Mouse (Mus musculus) liver, embryonic 13.5 days (tissue): Measurements from ENCODE around the gene Gins2. TPM values are rescaled to one million over a fixed set of nuclear protein-coding genes. Genes with fewer than 3 reads are reported as not detected.

Source experiments
- ATAC-seq: fragments of 200-750 bp; cut with Nextera tagmentation; 2 replicates; pipeline ENCODE4 v1.8.0; 2017; ENCODE audit warnings: low read depth, mild to moderate bottlenecking, moderate number of reproducible peaks, moderate library complexity
- DNase-seq: peaks from one replicate; pipeline ENCODE4 v3.0.0; 2022
- H3K27ac ChIP-seq: fragments of 300-500 bp; sonication (generic); 2 replicates; pipeline ENCODE4 v1.5.1; 2015; ENCODE audit warnings: moderate library complexity, mild to moderate bottlenecking, inconsistent platforms
- H3K27me3 ChIP-seq: fragments of 300-500 bp; sonication (generic); 2 replicates; pipeline ENCODE4 v1.6.1; 2015; ENCODE audit warnings: mild to moderate bottlenecking, inconsistent platforms
- H3K36me3 ChIP-seq: fragments of 300-500 bp; sonication (generic); 2 replicates; pipeline ENCODE4 v1.6.1; 2015; ENCODE audit warnings: mild to moderate bottlenecking, inconsistent platforms
- H3K4me1 ChIP-seq: fragments of 300-500 bp; sonication (generic); replicated peaks from 2 replicates; pipeline ENCODE4 v1.6.1; 2015; ENCODE audit warnings: inconsistent platforms
- H3K4me2 ChIP-seq: fragments of 300-500 bp; sonication (generic); 2 replicates; pipeline ENCODE4 v1.6.1; 2015; ENCODE audit warnings: inconsistent platforms, mild to moderate bottlenecking, moderate library complexity
- H3K4me3 ChIP-seq: fragments of 300-500 bp; sonication (generic); replicated peaks from 2 replicates; pipeline ENCODE4 v1.5.1; 2015; ENCODE audit warnings: mild to moderate bottlenecking, inconsistent platforms
- H3K9ac ChIP-seq: fragments of 300-500 bp; sonication (generic); 2 replicates; pipeline ENCODE4 v1.6.1; 2015; ENCODE audit warnings: mild to moderate bottlenecking, inconsistent platforms
- H3K9me3 ChIP-seq: fragments of 300-500 bp; sonication (generic); replicated peaks from 2 replicates; pipeline ENCODE4 v1.6.1; 2016; ENCODE audit warnings: inconsistent platforms
- WGBS: fragments of 180-500 bp; shearing (Covaris S2); methylation state at CpG from one replicate; pipeline ENCODE4 v1.1.7; 2015; ENCODE audit not compliant: insufficient replicate concordance; 5-methylcytosine and 5-hydroxymethylcytosine counted together
- polyA plus RNA-seq: library from polyadenylated mRNA; unstranded; fragments of >200 nt; fragmentation: Nextera tagmentation; extraction: Ambion mirVana; gene quantifications from 2 replicates; pipeline ENCODE4 v1.2.1, GENCODE M21; 2015

The Gins2 gene
- polyA plus RNA-seq, 1 experiment from 2014 or later: 75.9 TPM

DNA sequence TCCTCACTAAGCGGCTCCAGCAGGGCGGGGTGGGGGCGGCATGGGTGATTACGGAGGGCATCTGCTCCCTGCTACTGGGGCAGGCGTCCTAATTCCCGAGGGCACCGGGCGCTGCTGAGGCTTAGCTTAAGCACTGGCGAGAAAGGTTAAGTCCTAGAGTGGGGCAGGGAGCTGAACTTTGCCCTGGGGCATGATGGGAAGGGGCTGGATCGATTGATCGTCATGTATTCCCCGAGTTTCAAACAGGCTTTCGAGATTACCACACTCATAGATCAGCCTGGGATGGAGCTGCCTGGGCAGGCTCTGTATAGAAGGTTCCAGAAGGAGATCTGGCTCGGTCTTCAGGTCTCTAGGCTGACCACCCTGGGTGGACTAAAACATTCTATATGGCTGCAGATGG, 33.1 kb upstream of the Gins2 start:
- WGBS: 68% methylated on average over 14 of the region's 14 CpGs
- Histone ChIP-seq H3K27me3 (no peaks in the 10 kb centered on the region), H3K36me3 (no peaks in the 10 kb centered on the region), H3K4me2 (no peak overlapping the region), H3K9me3 (no peaks in the 10 kb centered on the region), H3K9ac (no peak overlapping the region), H3K4me3 (no peak overlapping the region), H3K4me1 (peaks cover 49% of the 10 kb centered on the region), H3K27ac (no peak overlapping the region)
- ATAC-seq (no peak), DNase-seq (no peak)

DNA sequence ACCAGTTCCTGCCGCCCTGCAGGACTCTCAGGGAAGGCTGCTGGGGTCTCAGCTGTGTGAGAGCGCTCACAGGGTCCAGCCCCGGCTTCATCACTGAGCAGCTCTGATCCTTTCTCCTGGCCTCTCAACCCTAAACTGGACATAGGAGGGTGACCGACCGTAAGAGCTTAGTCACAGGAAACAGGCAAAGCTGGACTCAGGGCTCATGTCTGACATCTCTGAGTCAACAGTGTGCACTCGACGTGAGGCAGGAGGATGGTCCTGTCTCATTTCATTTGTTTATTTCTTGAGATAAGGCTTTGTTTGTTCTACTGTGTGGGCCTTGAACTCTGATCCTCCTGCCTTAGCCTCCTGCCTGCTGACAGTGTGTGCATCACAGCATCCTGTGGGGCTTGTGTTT, 31.3 kb upstream of the Gins2 start:
- H3K4me3 ChIP-seq: no peak overlapping the region
- H3K36me3 ChIP-seq: no peaks in the 10 kb centered on the region
- no peak overlapping the region for H3K4me2 ChIP-seq
- H3K9me3 ChIP-seq: no peaks in the 10 kb centered on the region
- H3K27me3 ChIP-seq: no peaks in the 10 kb centered on the region
- H3K4me1 ChIP-seq: peaks cover 49% of the 10 kb centered on the region
- peak overlapping the region; percentile 62 for H3K27ac ChIP-seq
- DNase-seq: no peak
- no peak overlapping the region for H3K9ac ChIP-seq
- WGBS: 52% methylated on average over 7 of the region's 7 CpGs
- ATAC-seq: no peak

DNA sequence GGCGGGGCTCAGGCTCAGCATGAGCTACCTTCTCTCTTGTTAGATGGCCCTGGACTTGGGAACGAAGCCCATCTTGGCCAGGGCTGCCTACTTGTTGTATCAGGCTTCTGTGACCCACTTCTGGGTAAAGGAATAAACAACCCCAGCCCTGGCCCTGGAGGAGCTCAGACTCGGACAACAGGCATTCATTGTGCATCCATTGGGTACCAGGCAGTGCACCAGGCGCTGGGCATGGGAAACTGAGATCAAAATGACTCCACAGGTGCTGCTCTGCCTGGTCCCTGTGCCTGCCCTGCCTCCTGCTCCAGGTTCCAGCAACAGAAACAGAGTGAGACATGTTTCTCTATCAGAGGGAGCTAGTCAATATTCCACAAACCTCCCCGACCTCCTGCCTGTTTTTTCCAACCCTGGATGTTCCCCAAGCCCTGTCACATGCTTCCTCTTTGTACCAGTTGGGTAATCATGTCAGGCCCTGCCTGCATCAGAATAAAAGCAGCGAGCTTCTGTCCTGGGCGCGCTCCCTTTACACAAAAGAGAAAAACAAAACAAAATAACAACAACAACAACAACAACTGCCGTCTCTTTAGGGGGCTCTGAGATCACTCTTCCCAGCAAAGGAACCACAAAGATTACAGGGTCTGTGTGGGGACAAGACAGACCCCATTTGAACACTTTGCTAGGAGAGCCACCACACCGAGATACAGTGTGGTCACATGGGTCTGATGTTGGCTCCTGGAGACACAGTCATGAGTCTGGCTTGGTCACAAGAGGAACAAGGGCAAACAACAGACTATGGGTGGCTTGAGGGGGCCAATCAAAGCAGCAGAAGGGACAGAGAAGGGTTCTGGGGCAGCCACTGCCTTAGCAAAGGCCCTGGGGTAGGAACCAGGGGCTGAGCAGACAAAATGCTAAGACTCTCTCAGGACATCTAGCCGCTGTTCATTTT, 30.4 kb upstream of the Gins2 start:
- Histone ChIP-seq H3K4me2 (no peak overlapping the region), H3K4me1 (peaks cover 44% of the 10 kb centered on the region), H3K9ac (no peak overlapping the region), H3K36me3 (no peaks in the 10 kb centered on the region), H3K9me3 (no peaks in the 10 kb centered on the region), H3K4me3 (no peak overlapping the region), H3K27ac (peak overlapping the region; percentile 62), H3K27me3 (0 out of 2 replicates have a peak, but pooled peaks cover 3% of the 10 kb centered on the region)
- ATAC-seq: no peak
- DNase-seq: no peak
- WGBS: 59% methylated on average over 11 of the region's 11 CpGs

DNA sequence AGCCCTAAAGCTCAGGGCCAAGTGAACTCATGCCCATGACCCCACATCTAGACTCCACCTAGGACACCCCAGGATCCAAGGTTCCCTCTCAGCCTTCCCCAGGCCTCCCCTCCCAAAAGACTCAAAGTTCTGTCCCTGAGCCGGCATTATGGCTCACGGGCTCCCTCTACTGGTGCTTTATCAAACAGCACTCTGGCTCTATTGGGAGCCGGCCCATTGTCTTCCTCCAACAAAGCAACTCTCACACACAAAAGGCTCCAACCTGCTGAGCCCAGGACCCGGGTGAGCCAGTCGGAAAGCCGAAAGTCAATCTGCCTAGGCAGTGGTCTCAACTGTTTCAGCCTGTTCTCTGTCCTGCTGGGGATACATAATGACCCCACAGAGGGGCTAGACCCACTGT, 29.0 kb upstream of the Gins2 start:
- peaks cover 32% of the 10 kb centered on the region for H3K4me1 ChIP-seq
- no peaks in the 10 kb centered on the region for H3K9me3 ChIP-seq
- no peak overlapping the region for H3K9ac ChIP-seq
- no peaks in the 10 kb centered on the region for H3K36me3 ChIP-seq
- peaks cover 13% of the 10 kb centered on the region; the same call in 1 of the 2 replicates for H3K27me3 ChIP-seq
- DNase-seq (peak; percentile 45), ATAC-seq (no peak)
- H3K4me2 ChIP-seq: no peak overlapping the region
- no peak overlapping the region for H3K27ac ChIP-seq
- H3K4me3 ChIP-seq: no peak overlapping the region
- WGBS: under 1% methylated on average over 6 of the region's 6 CpGs

DNA sequence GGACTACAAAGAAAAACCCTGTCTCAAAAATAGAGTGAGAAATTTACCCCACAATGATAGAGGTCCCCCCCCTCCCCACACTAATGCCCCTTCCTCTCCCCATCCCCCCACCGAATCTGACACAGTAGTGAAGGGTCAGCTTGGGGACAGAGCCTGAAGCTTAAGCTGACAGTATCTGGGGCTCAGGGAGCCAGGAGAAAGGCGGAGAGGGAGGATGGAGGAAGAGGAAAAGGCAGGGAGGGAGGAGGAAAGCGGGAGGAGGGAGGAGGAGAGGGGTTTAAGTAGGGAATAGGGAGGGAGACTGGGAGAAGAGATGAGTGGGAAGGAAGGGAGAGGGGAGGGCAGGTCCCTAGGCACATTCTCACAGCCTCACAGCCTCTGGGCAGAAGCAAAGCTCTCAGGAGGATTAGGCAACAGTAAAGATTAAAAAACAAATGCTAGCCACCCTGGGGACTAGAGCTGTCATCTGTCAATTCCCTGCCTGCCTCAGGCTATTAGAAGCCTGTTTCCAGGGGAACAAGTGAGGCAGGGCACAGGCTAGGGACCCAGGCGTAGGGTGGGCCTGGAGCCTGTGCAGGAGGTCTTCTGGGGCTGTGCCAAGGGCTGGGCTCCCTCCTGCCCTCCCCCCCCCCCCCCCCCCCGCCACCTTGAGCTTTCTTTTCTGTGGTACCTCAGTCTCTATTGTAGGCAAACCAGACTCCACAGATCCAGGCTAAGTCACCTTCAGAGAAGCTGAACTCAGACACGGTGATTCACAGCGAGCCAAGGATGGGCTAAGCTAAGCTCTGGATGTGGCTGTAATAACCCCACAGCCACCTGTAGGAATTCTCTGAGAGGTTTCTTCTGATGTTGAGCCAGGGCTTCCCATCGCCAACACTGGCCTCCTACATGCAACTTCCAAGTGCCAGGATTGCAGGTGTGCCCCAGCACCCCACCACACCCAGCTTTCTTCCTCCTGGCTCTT, 27.8 kb upstream of the Gins2 start:
- Histone ChIP-seq H3K27ac (no peak overlapping the region), H3K9me3 (no peaks in the 10 kb centered on the region), H3K36me3 (no peaks in the 10 kb centered on the region), H3K4me3 (no peak overlapping the region), H3K4me1 (peaks cover 25% of the 10 kb centered on the region), H3K9ac (no peak overlapping the region), H3K4me2 (no peak overlapping the region), H3K27me3 (peaks cover 13% of the 10 kb centered on the region; the same call in 1 of the 2 replicates)
- ATAC-seq (no peak), DNase-seq (no peak)
- WGBS: 48% methylated on average over 7 of the region's 8 CpGs

DNA sequence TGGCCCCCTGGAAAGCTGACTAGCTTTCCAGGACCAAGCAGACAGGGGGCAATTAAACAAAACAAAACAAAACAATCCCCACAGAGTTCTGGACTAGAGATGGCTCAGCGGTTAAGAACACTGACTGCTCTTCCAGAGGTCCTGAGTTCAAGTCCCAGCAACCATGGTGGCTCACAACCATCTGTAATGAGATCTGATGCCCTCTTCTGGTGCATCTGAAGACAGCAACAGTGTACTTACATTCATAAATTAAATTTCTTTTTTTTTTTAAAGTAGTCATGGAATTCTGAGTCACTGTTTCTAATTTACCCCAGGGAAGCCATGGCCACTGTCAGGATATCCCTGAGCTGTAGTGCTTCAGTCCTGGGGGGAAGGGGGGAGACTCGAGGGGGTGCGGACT, 25.4 kb upstream of the Gins2 start:
- no peak overlapping the region for H3K9ac ChIP-seq
- H3K4me2 ChIP-seq: no peak overlapping the region
- no peaks in the 10 kb centered on the region for H3K36me3 ChIP-seq
- no peak for ATAC-seq
- peaks cover 21% of the 10 kb centered on the region; the same call in 1 of the 2 replicates for H3K27me3 ChIP-seq
- no peak overlapping the region for H3K4me3 ChIP-seq
- 68% methylated on average over 3 of the region's 3 CpGs for whole genome bisulfite sequencing
- no peak overlapping the region for H3K27ac ChIP-seq
- DNase-seq: no peak
- no peaks in the 10 kb centered on the region for H3K9me3 ChIP-seq
- H3K4me1 ChIP-seq: peaks cover 4% of the 10 kb centered on the region

DNA sequence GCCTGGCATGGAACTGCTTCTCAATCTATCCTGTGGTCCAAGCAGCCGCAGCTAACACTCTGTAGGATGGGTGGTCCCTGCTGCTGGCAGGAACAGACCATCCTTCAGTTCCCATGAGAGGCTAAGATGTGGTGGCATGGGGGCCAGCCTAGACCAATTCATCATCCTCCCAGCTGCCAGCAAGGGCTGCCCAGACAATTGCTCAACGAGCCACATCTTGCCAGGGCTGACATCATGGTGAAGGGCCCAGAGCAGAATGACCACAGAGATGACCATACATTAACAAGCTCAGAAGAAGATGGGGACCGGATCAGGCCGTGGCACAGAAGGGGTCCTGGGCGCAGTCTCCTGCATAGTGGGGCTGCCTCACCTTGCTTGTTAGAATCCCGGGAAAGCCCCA, 21.7 kb upstream of the Gins2 start:
- Histone ChIP-seq H3K27me3 (peaks cover 21% of the 10 kb centered on the region; the same call in 1 of the 2 replicates), H3K36me3 (no peaks in the 10 kb centered on the region), H3K4me1 (peaks cover 12% of the 10 kb centered on the region), H3K9ac (no peak overlapping the region), H3K27ac (no peak overlapping the region), H3K4me3 (no peak overlapping the region), H3K4me2 (no peak overlapping the region), H3K9me3 (no peaks in the 10 kb centered on the region)
- ATAC-seq (no peak), DNase-seq (no peak)
- WGBS: 79% methylated on average over 6 of the region's 6 CpGs

DNA sequence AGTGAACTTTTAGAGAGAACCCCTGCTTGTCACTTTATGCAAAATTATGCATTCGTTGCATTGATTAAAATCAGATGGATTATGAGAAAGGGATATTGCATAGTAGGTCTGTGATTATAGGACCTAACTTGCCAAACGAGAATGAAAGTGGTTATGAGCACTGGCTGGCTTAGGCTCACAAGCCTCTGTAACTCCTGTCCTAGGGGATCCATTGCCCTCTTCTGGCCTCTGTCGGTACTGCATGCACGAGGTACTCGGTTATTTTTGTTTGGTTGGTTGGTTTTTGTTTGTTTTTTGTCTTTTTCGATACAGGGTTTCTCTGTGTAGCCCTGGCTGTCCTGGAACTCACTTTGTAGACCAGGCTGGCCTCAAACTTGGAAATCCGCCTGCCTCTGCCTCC, 18.8 kb upstream of the Gins2 start:
- H3K9ac ChIP-seq: no peak overlapping the region
- peaks cover 12% of the 10 kb centered on the region for H3K4me1 ChIP-seq
- peak; percentile 58 for ATAC-seq
- peak overlapping the region; percentile 39 for H3K4me2 ChIP-seq
- DNase-seq: peak; percentile 52
- H3K4me3 ChIP-seq: 0 out of 2 replicates have a peak overlapping the region, but pooled peaks have one; percentile 10
- WGBS: 6% methylated on average over 7 of the region's 7 CpGs
- H3K36me3 ChIP-seq: no peaks in the 10 kb centered on the region
- H3K9me3 ChIP-seq: no peaks in the 10 kb centered on the region
- no peak overlapping the region for H3K27ac ChIP-seq
- H3K27me3 ChIP-seq: 0 out of 2 replicates have a peak, but pooled peaks cover 8% of the 10 kb centered on the region

DNA sequence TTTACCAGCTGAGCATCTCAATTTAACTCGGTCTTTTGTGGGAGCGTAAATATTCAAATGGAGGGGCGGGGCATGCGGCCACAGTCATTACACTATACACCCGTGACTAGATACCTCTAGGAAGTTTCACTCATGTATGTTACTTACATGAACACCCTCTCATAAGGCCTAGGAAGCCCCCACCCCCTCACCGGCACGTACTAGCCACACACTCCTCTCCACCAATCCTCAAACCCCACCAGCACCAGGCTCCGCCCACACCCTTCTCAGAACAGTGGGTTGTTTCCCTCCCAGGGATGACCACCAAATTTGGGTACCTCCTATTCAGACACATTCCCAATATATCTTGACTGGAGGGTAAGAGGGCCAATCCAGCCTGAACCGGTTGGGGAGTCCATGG, 18.4 kb upstream of the Gins2 start:
- H3K9ac ChIP-seq: no peak overlapping the region
- H3K4me2 ChIP-seq: peak overlapping the region; percentile 39
- ATAC-seq: no peak
- 78% methylated on average over 9 of the region's 9 CpGs for WGBS
- H3K27ac ChIP-seq: no peak overlapping the region
- H3K27me3 ChIP-seq: 0 out of 2 replicates have a peak, but pooled peaks cover 8% of the 10 kb centered on the region
- H3K4me1 ChIP-seq: peaks cover 12% of the 10 kb centered on the region
- no peak for DNase-seq
- H3K4me3 ChIP-seq: no peak overlapping the region
- H3K9me3 ChIP-seq: no peaks in the 10 kb centered on the region
- no peaks in the 10 kb centered on the region for H3K36me3 ChIP-seq

DNA sequence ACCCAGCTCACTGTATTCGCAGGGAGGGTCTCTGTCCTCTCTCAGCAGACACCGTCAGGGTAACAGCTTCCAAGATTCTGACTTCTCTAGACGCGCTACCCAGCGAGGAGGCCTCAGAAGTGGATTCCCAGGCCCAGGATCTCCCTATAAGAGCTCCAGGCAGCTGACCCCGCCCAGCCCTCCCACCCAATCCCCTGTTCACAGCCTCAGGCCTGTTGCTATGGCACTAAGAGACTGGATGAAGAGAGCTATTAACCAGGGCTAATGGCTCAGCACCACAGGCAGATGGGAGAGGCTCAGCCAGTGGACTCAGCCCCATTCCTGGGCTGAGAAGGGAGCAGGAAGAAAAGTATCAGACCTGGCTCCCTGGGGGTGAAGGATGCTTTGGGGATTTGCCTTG, 13.6 kb upstream of the Gins2 start:
- Histone ChIP-seq H3K4me3 (no peak overlapping the region), H3K4me2 (no peak overlapping the region), H3K27me3 (peaks cover 8% of the 10 kb centered on the region; the same call in 1 of the 2 replicates), H3K4me1 (peaks cover 8% of the 10 kb centered on the region), H3K9me3 (0 out of 2 replicates have a peak, but pooled peaks cover 4% of the 10 kb centered on the region), H3K36me3 (no peaks in the 10 kb centered on the region), H3K9ac (no peak overlapping the region), H3K27ac (no peak overlapping the region)
- DNase-seq (no peak), ATAC-seq (no peak)
- WGBS: 60% methylated on average over 6 of the region's 6 CpGs

DNA sequence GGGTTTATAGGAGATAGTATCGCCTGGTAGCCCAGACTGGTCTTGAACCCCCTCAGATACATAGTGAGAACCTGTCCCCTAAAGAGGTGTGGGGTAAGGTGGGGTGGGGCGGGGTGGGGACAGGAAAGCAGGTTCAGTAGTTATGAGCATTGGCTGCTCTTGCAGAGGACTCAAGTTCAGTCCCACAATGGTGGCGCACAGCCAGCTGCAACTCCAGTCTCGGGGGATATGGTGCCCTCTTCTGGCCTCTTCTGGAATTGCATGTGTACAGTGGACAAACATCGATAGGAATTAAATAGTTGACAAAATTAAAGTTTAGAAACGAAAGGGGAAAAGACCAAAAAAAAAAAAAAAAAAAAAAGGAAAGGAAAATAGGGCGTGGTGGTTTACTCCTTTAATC, 10.4 kb upstream of the Gins2 start:
- Histone ChIP-seq H3K27me3 (peaks cover 8% of the 10 kb centered on the region; the same call in 1 of the 2 replicates), H3K9me3 (0 out of 2 replicates have a peak, but pooled peaks cover 6% of the 10 kb centered on the region), H3K4me2 (no peak overlapping the region), H3K36me3 (no peaks in the 10 kb centered on the region), H3K4me1 (peaks cover 4% of the 10 kb centered on the region), H3K27ac (no peak overlapping the region), H3K9ac (no peak overlapping the region), H3K4me3 (no peak overlapping the region)
- WGBS: 27% methylated on average over 7 of the region's 7 CpGs
- DNase-seq: peak; percentile 58
- no peak for ATAC-seq
